Mouse (Mus musculus): ENCODE results near the gene St3gal5. TPM values are rescaled to one million over a fixed set of nuclear protein-coding genes. Genes with fewer than 3 reads are reported as not detected.

St3gal5 gene
- polyA plus RNA-seq, 1 experiment from 2014 or later, result 40.0 TPM

DNA sequence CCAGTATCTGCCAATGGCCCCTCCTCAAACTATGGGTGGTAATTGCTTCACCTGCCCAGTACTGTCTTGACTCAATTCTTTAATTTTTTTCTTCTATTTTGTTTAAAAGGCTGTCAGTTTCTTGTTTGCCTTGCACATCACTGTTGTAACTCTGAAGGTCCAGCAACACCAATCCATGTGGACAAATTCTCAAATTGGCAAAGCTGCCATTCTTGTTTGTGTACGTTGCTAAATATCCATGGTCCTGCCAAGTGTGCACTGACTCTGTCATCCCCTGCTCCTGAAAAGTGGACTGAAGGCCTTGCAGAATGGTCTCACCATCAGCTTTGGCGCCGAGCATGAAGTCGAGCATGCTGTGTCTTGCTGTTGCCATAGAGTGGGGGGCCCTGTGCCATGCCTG is 23.6 kb upstream of the St3gal5 start:
- Histone ChIP-seq H3K4me3 (no peak overlapping the region), H3K27me3 (ENCODE audit: low read depth, poor library complexity, severe bottlenecking) (no peaks in the 10 kb centered on the region), H3K36me3 (no peaks in the 10 kb centered on the region), H3K9me3 (replicated peaks) (no peaks in the 10 kb centered on the region), H3K4me1 (no peaks in the 10 kb centered on the region), H3K27ac (replicated peaks) (no peak overlapping the region)
- 90% methylated on average over 4 of the region's 4 CpGs for WGBS
- DNase-seq (ENCODE audit: low spot score), result no peak

DNA sequence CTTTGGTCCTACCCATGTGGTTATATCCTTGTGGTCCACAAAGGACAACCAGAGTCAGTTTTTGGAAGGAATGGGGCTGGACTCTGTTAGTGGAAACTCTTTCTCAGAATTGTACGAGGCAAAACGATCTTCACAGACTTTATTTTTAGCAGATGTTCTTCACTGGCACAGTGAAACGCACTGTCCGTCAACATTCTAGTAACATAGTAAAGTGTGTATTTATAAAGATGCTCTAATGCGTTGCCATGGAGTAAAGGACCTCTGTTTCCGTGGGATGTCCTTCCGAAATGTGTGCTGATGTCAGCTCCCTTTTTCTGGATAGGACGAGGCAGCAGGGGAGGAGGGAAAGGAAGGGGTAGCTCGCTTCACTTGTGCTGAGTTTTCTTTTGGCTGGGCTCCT is 20.9 kb upstream of the St3gal5 start:
- Histone ChIP-seq H3K4me3 (no peak overlapping the region), H3K9me3 (replicated peaks) (peaks cover 16% of the 10 kb centered on the region; the same call in 1 of the 2 replicates), H3K4me1 (no peaks in the 10 kb centered on the region), H3K27ac (replicated peaks) (no peak overlapping the region), H3K27me3 (ENCODE audit: low read depth, poor library complexity, severe bottlenecking) (no peaks in the 10 kb centered on the region), H3K36me3 (no peaks in the 10 kb centered on the region)
- WGBS, result 84% methylated on average over 9 of the region's 9 CpGs
- DNase-seq (ENCODE audit: low spot score), result no peak

GRCm38 (mm10) chr6:72078178-72078577 is 19.2 kb upstream of the St3gal5 start:
- no peaks in the 10 kb centered on the region for H3K27me3 ChIP-seq (ENCODE audit: low read depth, poor library complexity, severe bottlenecking)
- no peak overlapping the region for H3K27ac ChIP-seq (replicated peaks)
- DNase-seq (ENCODE audit: low spot score), result no peak
- no peak overlapping the region for H3K4me3 ChIP-seq
- WGBS, result 79% methylated on average over 5 of the region's 5 CpGs
- H3K36me3 ChIP-seq, result no peaks in the 10 kb centered on the region
- H3K9me3 ChIP-seq (replicated peaks), result peaks cover 16% of the 10 kb centered on the region; the same call in 1 of the 2 replicates
- no peaks in the 10 kb centered on the region for H3K4me1 ChIP-seq

DNA sequence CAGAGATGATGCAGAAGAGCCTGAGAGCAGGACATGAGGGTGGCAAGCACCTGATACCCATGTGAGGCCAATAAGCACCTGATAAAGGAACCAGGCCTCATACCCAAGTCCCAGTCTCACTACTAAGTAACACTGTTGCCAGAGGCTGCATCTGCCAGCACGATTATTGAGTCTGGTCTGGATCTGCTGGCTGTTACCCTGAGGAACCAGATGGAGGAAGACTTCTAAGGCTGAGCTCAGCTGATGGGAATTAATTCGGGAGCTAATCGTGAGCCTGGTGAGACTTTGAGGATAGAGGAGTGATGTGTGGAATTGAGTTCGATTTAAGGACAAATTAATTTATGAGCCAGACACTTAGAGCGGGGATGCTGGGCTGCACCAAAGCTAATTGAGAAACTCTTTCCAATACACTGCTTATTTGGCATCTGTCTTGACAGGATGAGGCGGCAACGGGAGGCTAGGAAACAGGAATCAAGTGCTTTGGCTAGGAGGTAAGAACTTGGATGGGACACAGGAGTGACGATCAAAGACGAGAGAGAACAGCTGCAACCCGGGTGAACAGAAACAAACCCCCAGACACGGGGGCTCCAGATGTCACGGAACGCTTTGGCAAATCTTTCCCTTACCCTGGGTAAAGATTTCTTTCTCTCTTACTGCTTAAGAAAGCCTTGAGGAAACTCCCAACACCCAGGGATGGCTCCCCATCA is 15.9 kb upstream of the St3gal5 start:
- Histone ChIP-seq H3K27ac (replicated peaks) (no peak overlapping the region), H3K4me3 (no peak overlapping the region), H3K36me3 (no peaks in the 10 kb centered on the region), H3K27me3 (ENCODE audit: low read depth, poor library complexity, severe bottlenecking) (no peaks in the 10 kb centered on the region), H3K9me3 (replicated peaks) (peaks cover 16% of the 10 kb centered on the region; the same call in 1 of the 2 replicates), H3K4me1 (no peaks in the 10 kb centered on the region)
- WGBS, result 95% methylated on average over 13 of the region's 13 CpGs
- no peak for DNase-seq (ENCODE audit: low spot score)

DNA sequence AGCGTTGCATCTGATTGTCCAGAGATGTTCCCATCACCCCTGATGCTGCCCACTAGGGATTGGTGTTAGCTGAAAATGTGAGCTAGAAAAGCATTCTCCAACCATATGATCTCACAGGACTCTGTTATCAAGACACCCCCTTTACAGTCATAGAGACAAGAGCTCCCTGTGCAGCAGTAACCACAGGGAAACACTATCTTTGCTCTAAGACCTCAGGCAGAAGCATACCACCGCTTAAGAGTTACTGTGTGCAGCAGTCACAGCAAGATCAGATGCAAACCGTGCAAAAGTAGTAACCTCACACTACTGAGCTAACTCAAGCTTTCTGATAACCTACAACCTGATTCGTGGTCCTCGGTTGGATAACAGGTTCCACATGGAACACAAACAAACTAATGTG is 10.0 kb upstream of the St3gal5 start:
- 90% methylated on average over 5 of the region's 5 CpGs for WGBS
- Histone ChIP-seq H3K36me3 (no peaks in the 10 kb centered on the region), H3K4me1 (0 out of 2 replicates have a peak, but pooled peaks cover 4% of the 10 kb centered on the region), H3K27ac (replicated peaks) (no peak overlapping the region), H3K9me3 (replicated peaks) (no peaks in the 10 kb centered on the region), H3K4me3 (no peak overlapping the region), H3K27me3 (ENCODE audit: low read depth, poor library complexity, severe bottlenecking) (no peaks in the 10 kb centered on the region)
- DNase-seq (ENCODE audit: low spot score), result no peak

- Histone ChIP-seq H3K27me3 (ENCODE audit: low read depth, poor library complexity, severe bottlenecking) (no peaks in the 10 kb centered on the region), H3K27ac (replicated peaks) (no peak overlapping the region), H3K4me1 (0 out of 2 replicates have a peak, but pooled peaks cover 4% of the 10 kb centered on the region), H3K4me3 (no peak overlapping the region), H3K9me3 (replicated peaks) (no peaks in the 10 kb centered on the region), H3K36me3 (no peaks in the 10 kb centered on the region)
- 96% methylated on average over 5 of the region's 5 CpGs for WGBS
- DNase-seq (ENCODE audit: low spot score), result no peak
Measured at GRCm38 (mm10) chr6:72089865-72090264, 7.5 kb upstream of the St3gal5 start.

DNA sequence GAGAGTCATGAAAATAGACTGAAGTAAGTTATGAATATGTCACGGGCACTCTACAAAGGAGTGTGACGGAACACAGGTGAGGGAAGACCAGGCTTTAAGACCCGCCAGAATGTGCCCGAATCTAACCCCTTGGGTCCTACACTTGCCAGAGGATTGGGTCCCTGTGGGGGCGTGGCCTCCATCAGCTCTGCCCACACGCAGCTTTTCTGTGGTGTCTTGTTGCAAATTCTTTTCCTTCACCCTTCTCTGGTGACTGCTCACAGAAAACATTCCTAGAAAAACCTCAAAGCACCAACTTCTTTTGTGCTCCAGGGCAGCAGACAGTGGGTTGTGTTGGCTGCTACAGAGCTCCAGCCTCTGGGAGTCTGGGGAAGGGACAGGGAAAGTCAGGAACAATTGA is 6.4 kb upstream of the St3gal5 start:
- no peak overlapping the region for H3K27ac ChIP-seq (replicated peaks)
- H3K9me3 ChIP-seq (replicated peaks), result no peaks in the 10 kb centered on the region
- no peaks in the 10 kb centered on the region for H3K27me3 ChIP-seq (ENCODE audit: low read depth, poor library complexity, severe bottlenecking)
- no peaks in the 10 kb centered on the region for H3K36me3 ChIP-seq
- 0 out of 2 replicates have a peak, but pooled peaks cover 4% of the 10 kb centered on the region for H3K4me1 ChIP-seq
- 46% methylated on average over 6 of the region's 6 CpGs for WGBS
- DNase-seq (ENCODE audit: low spot score), result no peak
- H3K4me3 ChIP-seq, result no peak overlapping the region

DNA sequence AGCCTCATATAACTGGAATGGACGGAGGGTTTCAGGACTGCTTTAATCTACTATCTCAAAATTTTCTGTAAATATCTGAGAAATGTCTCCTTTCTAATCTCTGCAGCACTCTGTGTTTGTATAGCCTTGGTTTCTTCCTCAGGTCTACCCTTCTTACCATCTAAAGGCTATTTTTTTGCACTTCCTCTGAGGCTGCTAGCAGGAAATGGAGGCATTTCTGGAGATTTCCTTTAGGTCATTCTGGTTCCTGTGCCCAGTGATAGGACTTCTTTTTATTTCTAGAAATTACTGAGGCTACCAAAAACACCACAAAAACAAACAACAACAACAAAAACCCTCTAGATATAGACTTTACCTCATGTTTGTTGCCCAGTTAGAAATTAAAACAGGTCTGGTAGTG is 4.3 kb upstream of the St3gal5 start:
- H3K27ac ChIP-seq (replicated peaks), result no peak overlapping the region
- peaks cover 15% of the 10 kb centered on the region for H3K4me1 ChIP-seq
- WGBS, result 97% methylated on average over 1 of the region's 1 CpGs
- no peaks in the 10 kb centered on the region for H3K36me3 ChIP-seq
- no peak for DNase-seq (ENCODE audit: low spot score)
- H3K4me3 ChIP-seq, result no peak overlapping the region
- H3K9me3 ChIP-seq (replicated peaks), result no peaks in the 10 kb centered on the region
- no peaks in the 10 kb centered on the region for H3K27me3 ChIP-seq (ENCODE audit: low read depth, poor library complexity, severe bottlenecking)

DNA sequence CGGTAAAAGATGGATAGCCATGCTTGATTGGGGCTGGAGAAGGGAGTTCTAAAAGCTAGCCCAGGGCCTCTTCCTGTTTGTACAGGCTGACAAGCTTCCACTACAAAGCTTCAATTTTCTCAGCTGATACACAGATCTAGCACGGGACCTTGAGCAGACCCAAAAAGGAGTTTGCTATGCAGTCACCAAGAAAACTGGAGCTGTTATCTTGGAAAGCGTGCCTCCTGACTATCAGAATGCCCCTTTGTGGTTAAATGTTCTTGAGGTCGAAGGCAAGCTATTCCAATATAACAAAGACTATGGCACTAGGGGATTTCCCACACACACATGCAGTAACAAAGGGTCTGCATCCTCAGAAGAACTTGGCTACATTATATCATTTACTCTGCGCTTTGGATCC is 1.2 kb upstream of the St3gal5 start:
- no peak for DNase-seq (ENCODE audit: low spot score)
- Histone ChIP-seq H3K4me3 (no peak overlapping the region), H3K9me3 (replicated peaks) (no peaks in the 10 kb centered on the region), H3K4me1 (peaks cover 33% of the 10 kb centered on the region), H3K27me3 (ENCODE audit: low read depth, poor library complexity, severe bottlenecking) (no peaks in the 10 kb centered on the region), H3K36me3 (no peaks in the 10 kb centered on the region), H3K27ac (replicated peaks) (no peak overlapping the region)
- 85% methylated on average over 5 of the region's 5 CpGs for WGBS

DNA sequence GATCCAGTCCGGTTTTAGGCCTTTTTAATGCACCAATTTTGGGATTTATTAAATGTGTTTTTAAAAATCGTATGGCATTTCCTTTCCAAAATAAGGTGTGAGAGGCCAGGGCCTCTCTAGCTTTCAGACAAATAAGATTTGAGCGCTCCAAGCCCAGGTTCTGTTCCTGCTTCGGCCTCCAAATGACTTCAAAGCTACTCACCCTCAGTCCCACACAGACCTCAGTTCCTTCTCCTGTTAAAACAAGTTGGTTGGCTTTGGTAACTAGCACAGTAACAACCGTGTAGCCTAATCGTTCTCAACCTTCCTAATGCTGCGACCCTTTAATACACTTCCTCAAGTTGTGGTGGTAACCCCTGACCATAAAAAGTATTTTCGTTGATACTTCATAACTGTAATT is 723 bp upstream of the St3gal5 start:
- no peaks in the 10 kb centered on the region for H3K9me3 ChIP-seq (replicated peaks)
- H3K4me3 ChIP-seq, result peak overlapping the region; percentile 81
- no peaks in the 10 kb centered on the region for H3K36me3 ChIP-seq
- WGBS, result 60% methylated on average over 8 of the region's 8 CpGs
- DNase-seq (ENCODE audit: low spot score), result no peak
- H3K4me1 ChIP-seq, result peaks cover 37% of the 10 kb centered on the region
- H3K27ac ChIP-seq (replicated peaks), result peak overlapping the region; percentile 93
- no peaks in the 10 kb centered on the region for H3K27me3 ChIP-seq (ENCODE audit: low read depth, poor library complexity, severe bottlenecking)

- H3K27me3 ChIP-seq (ENCODE audit: low read depth, poor library complexity, severe bottlenecking), result no peaks in the 10 kb centered on the region
- H3K9me3 ChIP-seq (replicated peaks), result no peaks in the 10 kb centered on the region
- peak overlapping the region; percentile 81 for H3K4me3 ChIP-seq
- WGBS, result 2% methylated on average over 15 of the region's 15 CpGs
- H3K4me1 ChIP-seq, result peaks cover 42% of the 10 kb centered on the region
- DNase-seq (ENCODE audit: low spot score), result no peak
- peak overlapping the region; percentile 93 for H3K27ac ChIP-seq (replicated peaks)
- H3K36me3 ChIP-seq, result no peaks in the 10 kb centered on the region
Measured at GRCm38 (mm10) chr6:72098021-72098655, 746 bp downstream of the St3gal5 start.

- 0 out of 2 replicates have a peak overlapping the region, but pooled peaks have one; percentile 93 for H3K27ac ChIP-seq (replicated peaks)
- DNase-seq (ENCODE audit: low spot score), result no peak
- no peaks in the 10 kb centered on the region for H3K27me3 ChIP-seq (ENCODE audit: low read depth, poor library complexity, severe bottlenecking)
- H3K9me3 ChIP-seq (replicated peaks), result no peaks in the 10 kb centered on the region
- WGBS, result 42% methylated on average over 2 of the region's 2 CpGs
- H3K36me3 ChIP-seq, result no peaks in the 10 kb centered on the region
- H3K4me3 ChIP-seq, result peak overlapping the region; percentile 81
- H3K4me1 ChIP-seq, result peaks cover 46% of the 10 kb centered on the region
Measured at GRCm38 (mm10) chr6:72098691-72099090, 1.3 kb downstream of the St3gal5 start.

- Histone ChIP-seq H3K27ac (replicated peaks) (no peak overlapping the region), H3K27me3 (ENCODE audit: low read depth, poor library complexity, severe bottlenecking) (no peaks in the 10 kb centered on the region), H3K4me3 (peak overlapping the region; percentile 81), H3K4me1 (peaks cover 49% of the 10 kb centered on the region), H3K36me3 (no peaks in the 10 kb centered on the region), H3K9me3 (replicated peaks) (no peaks in the 10 kb centered on the region)
- WGBS, result 77% methylated on average over 3 of the region's 3 CpGs
- DNase-seq (ENCODE audit: low spot score), result no peak
Measured at GRCm38 (mm10) chr6:72099281-72099680, 1.9 kb downstream of the St3gal5 start.
